ENCODE assay signal across 19 mouse cellular contexts in genomic region chr11:88105494-88106291, GRCm38 (mm10). TPM values are rescaled to one million over a fixed set of nuclear protein-coding genes. Genes with fewer than 3 reads are reported as not detected.
DNase-seq lines count a peak whose midpoint lies in the region; ATAC-seq and TF ChIP-seq lines count a peak whose summit lies in the region.
"Had no signal": no experiment of that assay in that cellular context is flagged by ENCODE, and none has a peak within 500 bp of the region (broad histone marks: within the 10 kb centered on the region; RNA-seq: fewer than 3 reads in every experiment).

No protein-coding gene starts in this region.

- peaks cover 81% of the 10 kb centered on the region for H3K4me1 ChIP-seq in hindbrain, embryonic 10.5 days (replicated peaks)
- H3K4me1 ChIP-seq in hindbrain, embryonic 16.5 days (ENCODE audit: control insufficient read depth, insufficient read depth, low read depth, low read length) = peaks cover 5% of the 10 kb centered on the region; the same call in 1 of the 2 replicates
- H3K4me1 ChIP-seq in neural tube, embryonic 13.5 days (replicated peaks) = peaks cover 58% of the 10 kb centered on the region
- peaks cover 2 to 28% of the 10 kb centered on the region in 2 experiments; a peak in 3 of 4 replicates for H3K4me1 ChIP-seq in MEL (ENCODE audit: control insufficient read depth in 1 of 2, insufficient read depth in 2 of 2, low read length in 2 of 2)

- H3K9ac ChIP-seq in hindbrain, embryonic 16.5 days (ENCODE audit: low read depth, low read length) = no peak overlapping the region
- H3K9ac ChIP-seq in neural tube, embryonic 13.5 days = 0 out of 2 replicates have a peak overlapping the region, but pooled peaks have one; percentile 12
- H3K9ac ChIP-seq in MEL (ENCODE audit: control insufficient read depth, low read depth, low read length, poor library complexity, severe bottlenecking) = no peak overlapping the region
- H3K9ac ChIP-seq: forebrain, embryonic 13.5 days; heart, embryonic 13.5 days; liver, embryonic 14.5 days; neural tube, embryonic 15.5 days had no signal

- TF ChIP-seq RAD21 in MEL (IDR thresholded peaks at IDR 0.05; ENCODE audit: low read depth, low read length) = no peak

- H3K79me2 ChIP-seq in MEL (ENCODE audit: control insufficient read depth, insufficient read depth, low read length, poor library complexity) = no peaks in the 10 kb centered on the region

- no peaks in the 10 kb centered on the region for H3K27me3 ChIP-seq in hindbrain, embryonic 10.5 days (ENCODE audit: insufficient read depth, poor library complexity, severe bottlenecking)
- H3K27me3 ChIP-seq in hindbrain, embryonic 16.5 days (replicated peaks; ENCODE audit: control insufficient read depth, insufficient read depth, low read length) = no peaks in the 10 kb centered on the region
- no peaks in the 10 kb centered on the region for H3K27me3 ChIP-seq in neural tube, embryonic 13.5 days
- peaks cover 1 to 2% of the 10 kb centered on the region in 2 experiments for H3K27me3 ChIP-seq in MEL (ENCODE audit: control insufficient read depth in 1 of 2, insufficient read depth in 2 of 2, low read length in 2 of 2)
- H3K27me3 ChIP-seq: forebrain, embryonic 13.5 days; heart, embryonic 13.5 days; megakaryocyte, embryonic 14.5 days; neural tube, embryonic 15.5 days had no signal

- no peak overlapping the region for H3K4me3 ChIP-seq in hindbrain, embryonic 10.5 days
- no peak overlapping the region for H3K4me3 ChIP-seq in hindbrain, embryonic 16.5 days (ENCODE audit: low read length)
- H3K4me3 ChIP-seq in neural tube, embryonic 13.5 days = no peak overlapping the region
- H3K4me3 ChIP-seq in MEL (ENCODE audit: control insufficient read depth in 1 of 2, insufficient read depth in 1 of 2, low read depth in 2 of 2, low read length in 2 of 2) = no peak overlapping the region
- H3K4me3 ChIP-seq: forebrain, embryonic 13.5 days; heart, embryonic 13.5 days; neural tube, embryonic 15.5 days had no signal

- H3K4me2 ChIP-seq in hindbrain, embryonic 16.5 days (ENCODE audit: low read length) = no peak overlapping the region
- H3K4me2 ChIP-seq in neural tube, embryonic 13.5 days = no peak overlapping the region
- H3K4me2 ChIP-seq: forebrain, embryonic 13.5 days; heart, embryonic 13.5 days; neural tube, embryonic 15.5 days had no signal

- DNase-seq in hindbrain, embryonic 10.5 days (ENCODE audit: low spot score) = no peak
- no peak for DNase-seq in neural tube, embryonic 10.5 days (ENCODE audit: extremely low spot score, low spot score)
- peak; percentile 58 for DNase-seq in MEL (ENCODE audit: low read depth, low spot score)
- no peak for DNase-seq in spleen, adult 12 weeks (ENCODE audit: low spot score)
- DNase-seq in left cerebral cortex, adult 9 months (ENCODE audit: low spot score in 2 of 2) = no peak
- DNase-seq: cerebellum, postnatal 25 days; heart, postnatal 4 days; lung, postnatal 10 days; right cerebral cortex, postnatal 4 days; thymus, postnatal 25 days had no signal

- no peak for TF ChIP-seq POLR2A in MEL (IDR thresholded peaks at IDR 0.05; ENCODE audit: control insufficient read depth in 1 of 2, insufficient read depth in 1 of 2, low read depth in 1 of 2, low read length in 2 of 2, poor library complexity in 1 of 2)

- no peaks in the 10 kb centered on the region for H3K9me3 ChIP-seq in hindbrain, embryonic 10.5 days
- H3K9me3 ChIP-seq in hindbrain, embryonic 16.5 days (ENCODE audit: control insufficient read depth, low read length) = no peaks in the 10 kb centered on the region
- H3K9me3 ChIP-seq in neural tube, embryonic 13.5 days = no peaks in the 10 kb centered on the region
- no peaks in the 10 kb centered on the region for H3K9me3 ChIP-seq in MEL (replicated peaks; ENCODE audit: insufficient read depth, low read length)
- H3K9me3 ChIP-seq: forebrain, embryonic 13.5 days; heart, embryonic 13.5 days; megakaryocyte, embryonic 14.5 days; neural tube, embryonic 15.5 days had no signal

- H3K27ac ChIP-seq in hindbrain, embryonic 10.5 days = 0 out of 2 replicates have a peak overlapping the region, but pooled peaks have one; percentile 41
- H3K27ac ChIP-seq in hindbrain, embryonic 16.5 days (ENCODE audit: low read depth, low read length) = no peak overlapping the region
- 0 out of 2 replicates have a peak overlapping the region, but pooled peaks have one; percentile 18 for H3K27ac ChIP-seq in neural tube, embryonic 13.5 days (replicated peaks)
- no peak overlapping the region for H3K27ac ChIP-seq in MEL (ENCODE audit: control insufficient read depth, low read depth, low read length)
- H3K27ac ChIP-seq: forebrain, embryonic 13.5 days; heart, embryonic 13.5 days; kidney, postnatal 0 days; liver, embryonic 14.5 days; neural tube, embryonic 15.5 days had no signal

- WGBS in hindbrain, embryonic 10.5 days = 89% methylated on average over 6 of the region's 6 CpGs
- WGBS in hindbrain, embryonic 16.5 days = 74% methylated on average over 6 of the region's 6 CpGs
- 75% methylated on average over 6 of the region's 6 CpGs for WGBS in neural tube, embryonic 13.5 days

- no peak for ATAC-seq in hindbrain, embryonic 16.5 days
- ATAC-seq in neural tube, embryonic 13.5 days (ENCODE audit: low read depth) = no peak
- ATAC-seq: forebrain, embryonic 13.5 days; intestine, embryonic 16.5 days had no signal

- H3K36me3 ChIP-seq in hindbrain, embryonic 10.5 days = peaks cover 27% of the 10 kb centered on the region
- H3K36me3 ChIP-seq in hindbrain, embryonic 16.5 days (ENCODE audit: control insufficient read depth, insufficient read depth, low read length) = no peaks in the 10 kb centered on the region
- H3K36me3 ChIP-seq in neural tube, embryonic 13.5 days = no peaks in the 10 kb centered on the region
- H3K36me3 ChIP-seq in MEL (ENCODE audit: control insufficient read depth in 1 of 2, insufficient read depth in 2 of 2, low read length in 2 of 2) = peaks cover 0 to 19% of the 10 kb centered on the region in 2 experiments; a peak in 2 of 4 replicates
- H3K36me3 ChIP-seq: neural tube, embryonic 15.5 days had no signal

- peak; percentile 64 to 75 for TF ChIP-seq EP300 in MEL (IDR thresholded peaks at IDR 0.05; ENCODE audit: low read depth in 1 of 2, low read length in 2 of 2)

- no peak for TF ChIP-seq CTCF in MEL (IDR thresholded peaks at IDR 0.05 in 2 of 3, conservative IDR thresholded peaks at IDR 0.05 in 1 of 3; ENCODE audit: control insufficient read depth in 1 of 3, insufficient read depth in 1 of 3, low read depth in 2 of 3, low read length in 3 of 3, poor library complexity in 1 of 3, severe bottlenecking in 1 of 3)

TF ChIP-seq in MEL, 35 proteins besides CTCF, POLR2A, EP300 and RAD21:
- TF ChIP-seq GABPA (IDR thresholded peaks at IDR 0.05; ENCODE audit: low read depth, low read length) (no peak), MAZ (IDR thresholded peaks at IDR 0.05; ENCODE audit: low read depth, low read length) (peak; percentile 35; the same call in 1 of the 2 replicates), TBP (IDR thresholded peaks at IDR 0.05; ENCODE audit: low read depth, low read length) (no peak), TCF12 (IDR thresholded peaks at IDR 0.05; ENCODE audit: low read depth, low read length) (peak; percentile 52), GATA1 (IDR thresholded peaks at IDR 0.05; ENCODE audit: low read depth, low read length) (peak; percentile 76), RCOR1 (IDR thresholded peaks at IDR 0.05; ENCODE audit: low read depth, low read length) (peak; percentile 44; the same call in 1 of the 2 replicates), ETS1 (IDR thresholded peaks at IDR 0.05; ENCODE audit: low read depth, low read length) (peak; percentile 43; the same call in 1 of the 2 replicates)

RNA-seq across cellular contexts. Expression of gene Cuedc1, which starts 7.8 kb away (rescaled TPM):
- 20.5 and 27.1 TPM in 2 replicates for polyA plus RNA-seq in hindbrain, embryonic 10.5 days (2016; fragmentation: Nextera tagmentation; extraction: Ambion mirVana)
- 29.9 and 41.3 TPM in 2 replicates for polyA plus RNA-seq in hindbrain, embryonic 16.5 days (2015; fragmentation: Nextera tagmentation; extraction: Ambion mirVana)
- polyA plus RNA-seq in neural tube, embryonic 13.5 days (2015; fragmentation: Nextera tagmentation; extraction: Ambion mirVana) = 51.3 and 59.1 TPM in 2 replicates
- total RNA-seq in MEL (2012; rRNA removed) = 1.0 and 1.1 TPM in 2 replicates
- polyA plus RNA-seq in MEL (2012; ENCODE audit: insufficient read depth in 1 of 2, insufficient read length in 2 of 2, low read depth in 1 of 2, low replicate concordance in 2 of 2, missing spikeins in 1 of 2) = 1 to 10 TPM in 1 of 2 experiments, not detected in 1; 4.8 TPM

RNA-seq across cellular contexts. Expression of gene Vezf1, which starts 37.6 kb away (rescaled TPM):
- 64.7 and 64.8 TPM in 2 replicates for polyA plus RNA-seq in hindbrain, embryonic 10.5 days (2016; fragmentation: Nextera tagmentation; extraction: Ambion mirVana)
- 32.3 and 38.9 TPM in 2 replicates for polyA plus RNA-seq in hindbrain, embryonic 16.5 days (2015; fragmentation: Nextera tagmentation; extraction: Ambion mirVana)
- 53.9 and 62.8 TPM in 2 replicates for polyA plus RNA-seq in neural tube, embryonic 13.5 days (2015; fragmentation: Nextera tagmentation; extraction: Ambion mirVana)
- total RNA-seq in MEL (2012; rRNA removed) = 8.0 and 9.5 TPM in 2 replicates
- 10 to 100 TPM in 1 of 2 experiments, not detected in 1; 20.8 TPM for polyA plus RNA-seq in MEL (2012; ENCODE audit: insufficient read depth in 1 of 2, insufficient read length in 2 of 2, low read depth in 1 of 2, low replicate concordance in 2 of 2, missing spikeins in 1 of 2)

RNA-seq across cellular contexts. Expression of gene Srsf1, which starts 58.5 kb away (rescaled TPM):
- polyA plus RNA-seq in hindbrain, embryonic 10.5 days (2016; fragmentation: Nextera tagmentation; extraction: Ambion mirVana) = 337 and 377 TPM in 2 replicates
- polyA plus RNA-seq in hindbrain, embryonic 16.5 days (2015; fragmentation: Nextera tagmentation; extraction: Ambion mirVana) = 168 and 190 TPM in 2 replicates
- 281 and 354 TPM in 2 replicates for polyA plus RNA-seq in neural tube, embryonic 13.5 days (2015; fragmentation: Nextera tagmentation; extraction: Ambion mirVana)
- total RNA-seq in MEL (2012; rRNA removed) = 586 and 596 TPM in 2 replicates
- polyA plus RNA-seq in MEL (2012; ENCODE audit: insufficient read depth in 1 of 2, insufficient read length in 2 of 2, low read depth in 1 of 2, low replicate concordance in 2 of 2, missing spikeins in 1 of 2) = 100 to 1,000 TPM; 421 to 431 TPM

Comparison
In these comparisons a context has a peak if more than half of its experiments do, and no peak if none do; other contexts are left out.
1. H3K27ac ChIP-seq: peak in hindbrain, embryonic 10.5 days (single experiment) and neural tube, embryonic 13.5 days (single experiment); none in hindbrain, embryonic 16.5 days (single experiment) and MEL (single experiment).